Mouse (Mus musculus): ENCODE results near the gene Csmd2. TPM values are rescaled to one million over a fixed set of nuclear protein-coding genes. Genes with fewer than 3 reads are reported as not detected.

The Csmd2 gene
- polyA plus RNA-seq, 1 experiment from 2014 or later: 9.1 TPM

Other genes starting within 250 kb of the Csmd2 start
- 0.87 and 0.91 TPM in 2 replicates for gene CK137956, start 16.9 kb upstream of the Csmd2 start, polyA plus RNA-seq (2015; fragmentation: Nextera tagmentation; extraction: Ambion mirVana)